Mouse (Mus musculus): ENCODE data around the gene Tmem214. TPM values are rescaled to one million over a fixed set of nuclear protein-coding genes. Genes with fewer than 3 reads are reported as not detected.
A peak's percentile ranks its signal among the peaks of the same experiment; 100 is the strongest.
"Not testable (repeated sequence)": the region's sequence is repeated elsewhere in the genome, so short reads cannot be mapped to it uniquely, and the experiment has no call there.

Gene Tmem214
- polyA plus RNA-seq, 1 experiment, result 29.1 TPM

GRCm38 (mm10) chr5:30879347-30879943, 11.6 kb downstream of the Tmem214 start:
- no peak overlapping the region for H3K27ac ChIP-seq (ENCODE audit: control insufficient read depth, insufficient read depth, low read depth, low read length, poor library complexity)
- no peaks in the 10 kb centered on the region for H3K4me1 ChIP-seq (ENCODE audit: control insufficient read depth, insufficient read depth, low read length)
- no peak overlapping the region for H3K4me3 ChIP-seq (replicated peaks; ENCODE audit: control insufficient read depth, low read depth, low read length)
- WGBS, result 64% methylated on average over 5 of the region's 5 CpGs
- TF ChIP-seq POLR2A (IDR thresholded peaks at IDR 0.05; ENCODE audit: borderline replicate concordance, control insufficient read depth, low read depth, low read length), result no peak
- TF ChIP-seq CTCF (IDR thresholded peaks at IDR 0.05; ENCODE audit: control insufficient read depth, insufficient read depth, low read length), result no peak

- whole genome bisulfite sequencing, result 86% methylated on average over 4 of the region's 4 CpGs
- not testable (repeated sequence) for H3K4me3 ChIP-seq (replicated peaks; ENCODE audit: control insufficient read depth, low read depth, low read length); H3K27ac ChIP-seq (ENCODE audit: control insufficient read depth, insufficient read depth, low read depth, low read length, poor library complexity); H3K4me1 ChIP-seq (ENCODE audit: control insufficient read depth, insufficient read depth, low read length)
Measured at GRCm38 (mm10) chr5:30881839-30882238, 14.0 kb downstream of the Tmem214 start.

- WGBS, result 64% methylated on average over 4 of the region's 4 CpGs
- H3K4me3 ChIP-seq (replicated peaks; ENCODE audit: control insufficient read depth, low read depth, low read length), result no peak overlapping the region
- no peak overlapping the region for H3K27ac ChIP-seq (ENCODE audit: control insufficient read depth, insufficient read depth, low read depth, low read length, poor library complexity)
- TF ChIP-seq CTCF (IDR thresholded peaks at IDR 0.05; ENCODE audit: control insufficient read depth, insufficient read depth, low read length), result no peak
- TF ChIP-seq POLR2A (IDR thresholded peaks at IDR 0.05; ENCODE audit: borderline replicate concordance, control insufficient read depth, low read depth, low read length), result no peak
- H3K4me1 ChIP-seq (ENCODE audit: control insufficient read depth, insufficient read depth, low read length), result no peaks in the 10 kb centered on the region; the same call in 1 of the 2 replicates
Measured at GRCm38 (mm10) chr5:30886209-30886608, 18.4 kb downstream of the Tmem214 start.

- H3K4me3 ChIP-seq (replicated peaks; ENCODE audit: control insufficient read depth, low read depth, low read length), result no peak overlapping the region
- H3K4me1 ChIP-seq (ENCODE audit: control insufficient read depth, insufficient read depth, low read length), result no peaks in the 10 kb centered on the region; the same call in 1 of the 2 replicates
- no peak overlapping the region for H3K27ac ChIP-seq (ENCODE audit: control insufficient read depth, insufficient read depth, low read depth, low read length, poor library complexity)
- WGBS, result 29% methylated on average over 5 of the region's 5 CpGs
- TF ChIP-seq CTCF (IDR thresholded peaks at IDR 0.05; ENCODE audit: control insufficient read depth, insufficient read depth, low read length) (no peak), POLR2A (IDR thresholded peaks at IDR 0.05; ENCODE audit: borderline replicate concordance, control insufficient read depth, low read depth, low read length) (no peak)
Measured at GRCm38 (mm10) chr5:30886731-30887130, 18.9 kb downstream of the Tmem214 start.

GRCm38 (mm10) chr5:30887331-30887761, 19.5 kb downstream of the Tmem214 start:
- WGBS, result under 1% methylated on average over 19 of the region's 19 CpGs
- TF ChIP-seq CTCF (IDR thresholded peaks at IDR 0.05; ENCODE audit: control insufficient read depth, insufficient read depth, low read length), result no peak
- TF ChIP-seq POLR2A (IDR thresholded peaks at IDR 0.05; ENCODE audit: borderline replicate concordance, control insufficient read depth, low read depth, low read length), result peak; percentile 55; the same call in 1 of the 2 replicates
- Histone ChIP-seq H3K4me3 (replicated peaks; ENCODE audit: control insufficient read depth, low read depth, low read length) (peak overlapping the region; percentile 89), H3K27ac (ENCODE audit: control insufficient read depth, insufficient read depth, low read depth, low read length, poor library complexity) (peak overlapping the region; percentile 84), H3K4me1 (ENCODE audit: control insufficient read depth, insufficient read depth, low read length) (no peaks in the 10 kb centered on the region; the same call in 1 of the 2 replicates)

GRCm38 (mm10) chr5:30887858-30888336, 20.1 kb downstream of the Tmem214 start:
- WGBS, result under 1% methylated on average over 28 of the region's 28 CpGs
- Histone ChIP-seq H3K27ac (ENCODE audit: control insufficient read depth, insufficient read depth, low read depth, low read length, poor library complexity) (peak overlapping the region; percentile 84), H3K4me1 (ENCODE audit: control insufficient read depth, insufficient read depth, low read length) (no peaks in the 10 kb centered on the region; the same call in 1 of the 2 replicates), H3K4me3 (replicated peaks; ENCODE audit: control insufficient read depth, low read depth, low read length) (peak overlapping the region; percentile 89)
- no peak for TF ChIP-seq CTCF (IDR thresholded peaks at IDR 0.05; ENCODE audit: control insufficient read depth, insufficient read depth, low read length)
- no peak for TF ChIP-seq POLR2A (IDR thresholded peaks at IDR 0.05; ENCODE audit: borderline replicate concordance, control insufficient read depth, low read depth, low read length)

GRCm38 (mm10) chr5:30888337-30889087, 20.7 kb downstream of the Tmem214 start, which contains the start of gene Agbl5:
Agbl5 (plus strand) TSS chr5:30888694.
- Histone ChIP-seq H3K4me1 (ENCODE audit: control insufficient read depth, insufficient read depth, low read length) (no peaks in the 10 kb centered on the region; the same call in 1 of the 2 replicates), H3K27ac (ENCODE audit: control insufficient read depth, insufficient read depth, low read depth, low read length, poor library complexity) (peak within 1 kb of the TSS; percentile 84), H3K4me3 (replicated peaks; ENCODE audit: control insufficient read depth, low read depth, low read length) (peak within 1 kb of the TSS; percentile 93)
- TF ChIP-seq POLR2A (IDR thresholded peaks at IDR 0.05; ENCODE audit: borderline replicate concordance, control insufficient read depth, low read depth, low read length), result no peak; the same call in 1 of the 2 replicates
- WGBS, result 0% methylated on average over 42 of the region's 42 CpGs

GRCm38 (mm10) chr5:30889088-30889754, 21.4 kb downstream of the Tmem214 start:
- H3K4me1 ChIP-seq (ENCODE audit: control insufficient read depth, insufficient read depth, low read length), result no peaks in the 10 kb centered on the region; the same call in 1 of the 2 replicates
- no peak for TF ChIP-seq POLR2A (IDR thresholded peaks at IDR 0.05; ENCODE audit: borderline replicate concordance, control insufficient read depth, low read depth, low read length)
- TF ChIP-seq CTCF (IDR thresholded peaks at IDR 0.05; ENCODE audit: control insufficient read depth, insufficient read depth, low read length), result no peak
- H3K27ac ChIP-seq (ENCODE audit: control insufficient read depth, insufficient read depth, low read depth, low read length, poor library complexity), result peak overlapping the region; percentile 71; the same call in 1 of the 2 replicates
- H3K4me3 ChIP-seq (replicated peaks; ENCODE audit: control insufficient read depth, low read depth, low read length), result peak overlapping the region; percentile 93
- WGBS, result under 1% methylated on average over 40 of the region's 42 CpGs
